Mouse (Mus musculus) left cerebral cortex, adult 8-10 months (tissue): ENCODE measurements at regions not wholly inside any gene's neighbourhood (a gene's known extent, or its start where the extent isn't known, plus 50 kb on each side); places are given as distances from the start of the nearest gene placed in this dataset.

Experiments used
- DNase-seq, 2 experiments: peaks; one replicate each; pipeline ENCODE4 v3.0.0; 2022; ENCODE audit warnings: low spot score in 2 of 2

- no peak for DNase-seq
Measured at GRCm38 (mm10) chr2:11363061-11363464, 190.8 kb downstream of the Pfkfb3 start.

GRCm38 (mm10) chr2:11362205-11362994 is 190.5 kb downstream of the Prkcq start:
- no peak for DNase-seq

- DNase-seq = no peak
Measured at GRCm38 (mm10) chr2:11359280-11359679, 187.4 kb downstream of the Prkcq start.

GRCm38 (mm10) chr2:11356714-11357113 is 184.8 kb downstream of the Prkcq start:
- no peak for DNase-seq

- no peak for DNase-seq
Measured at GRCm38 (mm10) chr2:11355594-11355993, 183.7 kb downstream of the Prkcq start.
